Mouse (Mus musculus): ENCODE data around the gene Cct7. TPM values are rescaled to one million over a fixed set of nuclear protein-coding genes. Genes with fewer than 3 reads are reported as not detected.
A peak's percentile ranks its signal among the peaks of the same experiment; 100 is the strongest.

Gene Cct7
- polyA plus RNA-seq, 1 experiment from 2014 or later, result 583 TPM

GRCm38 (mm10) chr6:85431842-85432431 lies 19.4 kb upstream of the Cct7 start, which contains the start of gene Smyd5:
TSS of gene Smyd5 (plus strand) at chr6:85431989.
- Histone ChIP-seq H3K4me3 (ENCODE audit: low read length) (peak within 1 kb of the TSS; percentile 90), H3K9me3 (ENCODE audit: low read length) (no peaks in the 10 kb centered on the region), H3K36me3 (ENCODE audit: insufficient read depth, low read length) (no peaks in the 10 kb centered on the region), H3K4me1 (ENCODE audit: insufficient read depth, low read length) (peaks cover 11% of the 10 kb centered on the region), H3K4me2 (replicated peaks; ENCODE audit: low read depth, low read length) (peak within 1 kb of the TSS; percentile 75), H3K9ac (replicated peaks; ENCODE audit: low read length) (peak within 1 kb of the TSS; percentile 86), H3K27me3 (ENCODE audit: insufficient read depth, low read length) (no peaks in the 10 kb centered on the region), H3K27ac (ENCODE audit: low read length) (no peak within 1 kb of the TSS)
- WGBS, result under 1% methylated on average over 39 of the region's 39 CpGs
- peak; percentile 82 for ATAC-seq (ENCODE audit: low FRiP score, low TSS enrichment)

- WGBS, result 72% methylated on average over 5 of the region's 5 CpGs
- peaks cover 9% of the 10 kb centered on the region; the same call in 1 of the 2 replicates for H3K36me3 ChIP-seq (ENCODE audit: insufficient read depth, low read length)
- H3K4me3 ChIP-seq (ENCODE audit: low read length), result no peak overlapping the region
- H3K4me1 ChIP-seq (ENCODE audit: insufficient read depth, low read length), result peaks cover 11% of the 10 kb centered on the region
- no peak overlapping the region for H3K27ac ChIP-seq (ENCODE audit: low read length)
- H3K9me3 ChIP-seq (ENCODE audit: low read length), result no peaks in the 10 kb centered on the region
- H3K4me2 ChIP-seq (replicated peaks; ENCODE audit: low read depth, low read length), result no peak overlapping the region
- no peak overlapping the region for H3K9ac ChIP-seq (replicated peaks; ENCODE audit: low read length)
- ATAC-seq (ENCODE audit: low FRiP score, low TSS enrichment), result no peak
- no peaks in the 10 kb centered on the region for H3K27me3 ChIP-seq (ENCODE audit: insufficient read depth, low read length)
These were observed 17.4 kb upstream of the Cct7 start for GRCm38 (mm10) chr6:85433865-85434264.

- ATAC-seq (ENCODE audit: low FRiP score, low TSS enrichment), result no peak
- Histone ChIP-seq H3K27me3 (ENCODE audit: insufficient read depth, low read length) (no peaks in the 10 kb centered on the region), H3K4me2 (replicated peaks; ENCODE audit: low read depth, low read length) (no peak overlapping the region), H3K9ac (replicated peaks; ENCODE audit: low read length) (no peak overlapping the region), H3K36me3 (ENCODE audit: insufficient read depth, low read length) (peaks cover 30% of the 10 kb centered on the region), H3K4me3 (ENCODE audit: low read length) (no peak overlapping the region), H3K9me3 (ENCODE audit: low read length) (no peaks in the 10 kb centered on the region), H3K4me1 (ENCODE audit: insufficient read depth, low read length) (peaks cover 11% of the 10 kb centered on the region), H3K27ac (ENCODE audit: low read length) (no peak overlapping the region)
- WGBS, result 82% methylated on average over 1 of the region's 1 CpGs
These were observed 15.1 kb upstream of the Cct7 start for GRCm38 (mm10) chr6:85436204-85436603.

GRCm38 (mm10) chr6:85436631-85437030 lies 14.7 kb upstream of the Cct7 start:
- H3K27me3 ChIP-seq (ENCODE audit: insufficient read depth, low read length), result no peaks in the 10 kb centered on the region
- no peak overlapping the region for H3K4me3 ChIP-seq (ENCODE audit: low read length)
- H3K4me1 ChIP-seq (ENCODE audit: insufficient read depth, low read length), result peaks cover 11% of the 10 kb centered on the region
- H3K9me3 ChIP-seq (ENCODE audit: low read length), result no peaks in the 10 kb centered on the region
- ATAC-seq (ENCODE audit: low FRiP score, low TSS enrichment), result no peak
- H3K9ac ChIP-seq (replicated peaks; ENCODE audit: low read length), result no peak overlapping the region
- WGBS, result 94% methylated on average over 5 of the region's 6 CpGs
- no peak overlapping the region for H3K4me2 ChIP-seq (replicated peaks; ENCODE audit: low read depth, low read length)
- H3K27ac ChIP-seq (ENCODE audit: low read length), result no peak overlapping the region
- H3K36me3 ChIP-seq (ENCODE audit: insufficient read depth, low read length), result peaks cover 35% of the 10 kb centered on the region

- no peak overlapping the region for H3K9ac ChIP-seq (replicated peaks; ENCODE audit: low read length)
- WGBS, result 86% methylated on average over 4 of the region's 4 CpGs
- H3K27me3 ChIP-seq (ENCODE audit: insufficient read depth, low read length), result no peaks in the 10 kb centered on the region
- no peak overlapping the region for H3K27ac ChIP-seq (ENCODE audit: low read length)
- no peak overlapping the region for H3K4me2 ChIP-seq (replicated peaks; ENCODE audit: low read depth, low read length)
- no peak for ATAC-seq (ENCODE audit: low FRiP score, low TSS enrichment)
- peaks cover 12% of the 10 kb centered on the region for H3K4me1 ChIP-seq (ENCODE audit: insufficient read depth, low read length)
- H3K36me3 ChIP-seq (ENCODE audit: insufficient read depth, low read length), result peaks cover 59% of the 10 kb centered on the region
- no peaks in the 10 kb centered on the region for H3K9me3 ChIP-seq (ENCODE audit: low read length)
- no peak overlapping the region for H3K4me3 ChIP-seq (ENCODE audit: low read length)
These were observed 10.2 kb upstream of the Cct7 start for GRCm38 (mm10) chr6:85441142-85441541.

GRCm38 (mm10) chr6:85443488-85444233 lies 7.7 kb upstream of the Cct7 start:
- peaks cover 66% of the 10 kb centered on the region for H3K36me3 ChIP-seq (ENCODE audit: insufficient read depth, low read length)
- ATAC-seq (ENCODE audit: low FRiP score, low TSS enrichment), result no peak
- H3K4me2 ChIP-seq (replicated peaks; ENCODE audit: low read depth, low read length), result no peak overlapping the region
- WGBS, result 75% methylated on average over 3 of the region's 3 CpGs
- no peaks in the 10 kb centered on the region for H3K27me3 ChIP-seq (ENCODE audit: insufficient read depth, low read length)
- no peak overlapping the region for H3K9ac ChIP-seq (replicated peaks; ENCODE audit: low read length)
- peaks cover 12% of the 10 kb centered on the region for H3K4me1 ChIP-seq (ENCODE audit: insufficient read depth, low read length)
- H3K9me3 ChIP-seq (ENCODE audit: low read length), result no peaks in the 10 kb centered on the region
- H3K4me3 ChIP-seq (ENCODE audit: low read length), result no peak overlapping the region
- no peak overlapping the region for H3K27ac ChIP-seq (ENCODE audit: low read length)

- Histone ChIP-seq H3K4me1 (ENCODE audit: insufficient read depth, low read length) (peaks cover 12% of the 10 kb centered on the region), H3K27me3 (ENCODE audit: insufficient read depth, low read length) (no peaks in the 10 kb centered on the region), H3K9ac (replicated peaks; ENCODE audit: low read length) (peak overlapping the region; percentile 15; the same call in 1 of the 2 replicates), H3K4me3 (ENCODE audit: low read length) (no peak overlapping the region), H3K4me2 (replicated peaks; ENCODE audit: low read depth, low read length) (no peak overlapping the region), H3K27ac (ENCODE audit: low read length) (peak overlapping the region; percentile 50), H3K9me3 (ENCODE audit: low read length) (no peaks in the 10 kb centered on the region), H3K36me3 (ENCODE audit: insufficient read depth, low read length) (peaks cover 59% of the 10 kb centered on the region)
- WGBS, result 83% methylated on average over 8 of the region's 8 CpGs
- no peak for ATAC-seq (ENCODE audit: low FRiP score, low TSS enrichment)
These were observed 6.9 kb upstream of the Cct7 start for GRCm38 (mm10) chr6:85444266-85444965.

GRCm38 (mm10) chr6:85445286-85445685 lies 6.0 kb upstream of the Cct7 start:
- peak overlapping the region; percentile 50 for H3K27ac ChIP-seq (ENCODE audit: low read length)
- no peaks in the 10 kb centered on the region for H3K9me3 ChIP-seq (ENCODE audit: low read length)
- H3K4me3 ChIP-seq (ENCODE audit: low read length), result no peak overlapping the region
- peaks cover 14% of the 10 kb centered on the region for H3K4me1 ChIP-seq (ENCODE audit: insufficient read depth, low read length)
- no peak overlapping the region for H3K4me2 ChIP-seq (replicated peaks; ENCODE audit: low read depth, low read length)
- peaks cover 50% of the 10 kb centered on the region for H3K36me3 ChIP-seq (ENCODE audit: insufficient read depth, low read length)
- 40% methylated on average over 5 of the region's 5 CpGs for WGBS
- H3K9ac ChIP-seq (replicated peaks; ENCODE audit: low read length), result peak overlapping the region; percentile 15; the same call in 1 of the 2 replicates
- no peaks in the 10 kb centered on the region for H3K27me3 ChIP-seq (ENCODE audit: insufficient read depth, low read length)
- peak; percentile 92 for ATAC-seq (ENCODE audit: low FRiP score, low TSS enrichment)

- peaks cover 32% of the 10 kb centered on the region for H3K36me3 ChIP-seq (ENCODE audit: insufficient read depth, low read length)
- H3K27me3 ChIP-seq (ENCODE audit: insufficient read depth, low read length), result no peaks in the 10 kb centered on the region
- no peak overlapping the region for H3K4me2 ChIP-seq (replicated peaks; ENCODE audit: low read depth, low read length)
- H3K27ac ChIP-seq (ENCODE audit: low read length), result no peak overlapping the region
- ATAC-seq (ENCODE audit: low FRiP score, low TSS enrichment), result no peak
- no peaks in the 10 kb centered on the region for H3K9me3 ChIP-seq (ENCODE audit: low read length)
- no peak overlapping the region for H3K4me3 ChIP-seq (ENCODE audit: low read length)
- H3K9ac ChIP-seq (replicated peaks; ENCODE audit: low read length), result no peak overlapping the region
- H3K4me1 ChIP-seq (ENCODE audit: insufficient read depth, low read length), result peaks cover 19% of the 10 kb centered on the region
- WGBS, result 83% methylated on average over 6 of the region's 6 CpGs
These were observed 4.0 kb upstream of the Cct7 start for GRCm38 (mm10) chr6:85447351-85447750.
